Mouse (Mus musculus): ENCODE data around the gene Rabggta.

Gene Rabggta

DNA sequence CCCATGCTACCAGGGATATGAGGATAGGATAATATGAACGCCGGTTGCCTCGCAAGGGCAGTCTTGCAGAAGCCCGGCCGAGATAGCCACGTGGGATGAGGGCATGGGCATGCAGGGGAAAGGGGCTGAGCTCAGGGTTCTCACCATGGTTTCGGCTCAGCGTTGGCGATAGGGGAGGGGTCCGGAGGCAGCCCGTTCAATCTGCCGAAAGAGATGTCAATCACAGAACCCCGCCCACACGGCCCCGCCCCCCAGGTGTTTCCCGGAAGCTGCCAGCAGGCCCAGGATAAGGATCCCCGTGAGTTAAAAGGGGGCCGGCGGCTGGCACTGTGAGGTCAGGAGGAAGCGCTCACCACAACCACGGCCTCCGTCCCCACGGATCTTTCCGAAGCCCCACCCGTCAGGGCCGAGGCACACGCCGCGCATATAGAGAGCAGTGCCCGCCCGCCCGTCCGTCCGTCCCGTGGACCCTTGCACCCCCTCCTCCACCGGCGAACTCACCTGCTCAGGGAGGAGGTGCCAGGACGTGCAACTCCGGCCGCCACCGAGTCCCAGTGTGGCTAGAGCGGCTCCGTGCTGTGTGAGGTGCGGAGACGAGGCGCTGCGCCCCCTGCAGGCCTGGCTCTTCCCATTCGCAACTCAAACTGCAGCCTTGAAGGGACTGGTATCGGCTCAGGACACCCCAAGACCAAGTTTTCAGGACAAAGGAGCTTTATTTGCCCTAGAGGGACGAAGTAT is at the start of gene Rabggta:
Gene Rabggta, minus strand, starts transcription at position 564 of the 738 bp plus-strand sequence.
- peak; percentile 94 for DNase-seq (ENCODE audit: low read depth)

GRCm38 (mm10) chr14:55769087-55769703 is 47.1 kb upstream of the Rabggta start:
- DNase-seq (ENCODE audit: low read depth), result no peak

GRCm38 (mm10) chr14:55768555-55768954 is 46.5 kb upstream of the Rabggta start:
- peak; percentile 42 for DNase-seq (ENCODE audit: low read depth)

DNA sequence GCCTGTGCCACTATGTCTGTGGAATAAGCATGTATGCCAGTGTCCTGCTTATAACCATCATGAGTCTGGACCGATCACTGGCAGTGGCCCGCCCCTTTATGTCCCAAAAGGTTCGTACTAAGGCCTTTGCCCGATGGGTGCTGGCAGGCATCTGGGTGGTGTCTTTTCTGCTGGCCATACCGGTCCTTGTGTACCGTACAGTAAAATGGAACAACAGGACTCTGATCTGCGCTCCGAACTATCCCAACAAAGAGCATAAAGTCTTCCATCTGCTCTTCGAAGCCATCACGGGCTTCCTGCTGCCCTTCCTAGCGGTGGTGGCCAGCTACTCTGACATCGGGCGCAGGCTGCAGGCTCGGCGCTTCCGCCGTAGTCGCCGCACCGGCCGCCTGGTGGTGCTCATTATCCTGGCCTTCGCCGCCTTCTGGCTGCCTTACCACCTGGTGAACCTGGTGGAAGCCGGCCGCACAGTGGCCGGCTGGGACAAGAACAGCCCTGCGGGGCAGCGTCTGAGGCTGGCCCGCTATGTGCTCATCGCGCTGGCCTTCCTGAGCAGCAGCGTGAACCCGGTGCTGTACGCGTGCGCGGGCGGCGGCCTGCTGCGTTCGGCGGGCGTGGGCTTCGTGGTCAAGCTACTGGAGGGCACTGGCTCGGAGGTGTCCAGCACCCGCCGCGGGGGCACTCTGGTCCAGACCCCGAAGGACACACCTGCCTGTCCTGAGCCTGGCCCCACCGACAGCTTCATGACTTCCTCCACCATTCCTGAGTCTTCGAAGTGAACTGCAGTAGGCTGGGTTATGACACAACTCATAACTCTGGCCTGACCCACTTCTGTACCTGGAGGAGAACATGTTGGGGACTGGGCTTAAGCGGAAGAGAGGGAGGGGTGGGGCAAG is 45.7 kb upstream of the Rabggta start:
- no peak for DNase-seq (ENCODE audit: low read depth)

- DNase-seq (ENCODE audit: low read depth), result peak; percentile 57
Measured at GRCm38 (mm10) chr14:55765696-55766095, 43.6 kb upstream of the Rabggta start, which contains the start of gene Ltb4r1. TSS of gene Ltb4r1 (plus strand) at chr14:55765962.

- DNase-seq (ENCODE audit: low read depth), result peak; percentile 46
Measured at GRCm38 (mm10) chr14:55763166-55763565, 41.1 kb upstream of the Rabggta start.

DNA sequence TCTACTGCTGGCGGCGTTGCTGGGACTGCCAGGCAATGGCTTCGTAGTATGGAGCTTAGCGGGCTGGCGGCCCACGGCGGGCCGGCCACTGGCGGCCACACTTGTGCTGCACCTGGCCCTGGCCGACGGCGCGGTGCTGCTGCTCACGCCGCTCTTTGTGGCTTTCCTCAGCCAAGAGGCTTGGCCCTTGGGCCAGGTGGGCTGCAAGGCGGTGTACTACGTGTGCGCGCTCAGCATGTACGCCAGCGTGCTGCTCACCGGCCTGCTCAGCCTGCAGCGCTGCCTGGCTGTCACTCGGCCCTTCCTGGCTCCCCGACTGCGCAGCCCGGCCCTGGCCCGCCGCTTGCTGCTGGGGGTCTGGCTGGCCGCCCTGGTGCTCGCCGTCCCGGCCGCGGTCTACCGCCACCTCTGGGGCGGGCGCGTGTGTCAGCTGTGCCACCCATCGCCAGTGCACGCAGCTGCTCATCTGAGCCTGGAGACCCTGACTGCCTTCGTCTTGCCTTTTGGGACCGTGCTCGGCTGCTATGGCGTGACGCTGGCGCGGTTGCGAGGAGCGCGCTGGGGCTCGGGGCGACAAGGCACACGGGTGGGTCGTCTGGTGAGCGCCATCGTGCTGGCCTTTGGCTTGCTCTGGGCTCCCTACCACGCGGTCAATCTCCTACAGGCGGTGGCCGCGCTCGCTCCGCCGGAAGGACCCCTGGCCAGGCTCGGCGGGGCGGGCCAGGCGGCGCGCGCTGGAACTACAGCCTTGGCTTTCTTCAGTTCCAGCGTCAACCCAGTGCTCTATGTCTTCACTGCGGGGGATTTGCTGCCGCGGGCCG is 40.1 kb upstream of the Rabggta start:
- no peak for DNase-seq (ENCODE audit: low read depth)

DNA sequence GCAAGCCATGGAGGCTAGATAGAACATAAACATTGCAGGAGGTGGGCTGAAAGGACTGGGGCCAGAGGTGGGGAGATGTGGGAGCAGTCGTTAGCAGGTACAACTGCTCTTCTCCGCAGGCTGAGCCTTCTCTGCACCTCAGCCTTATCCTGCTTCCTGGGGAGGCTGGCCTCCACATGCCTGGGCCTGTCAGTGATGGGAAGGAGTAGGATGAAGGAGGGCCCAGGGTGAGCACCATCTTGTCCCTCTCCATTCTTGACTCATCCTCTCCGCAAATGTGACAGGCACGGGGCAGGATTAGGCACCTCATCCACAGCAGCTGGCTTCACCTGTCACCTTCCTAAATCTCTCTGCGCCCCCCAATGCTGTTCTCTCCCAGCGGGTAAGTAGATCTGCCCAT is 39.1 kb upstream of the Rabggta start, which contains the start of gene Ltb4r2:
Gene Ltb4r2, plus strand, starts transcription at position 266 of the 400 bp plus-strand sequence.
- DNase-seq (ENCODE audit: low read depth), result no peak

DNA sequence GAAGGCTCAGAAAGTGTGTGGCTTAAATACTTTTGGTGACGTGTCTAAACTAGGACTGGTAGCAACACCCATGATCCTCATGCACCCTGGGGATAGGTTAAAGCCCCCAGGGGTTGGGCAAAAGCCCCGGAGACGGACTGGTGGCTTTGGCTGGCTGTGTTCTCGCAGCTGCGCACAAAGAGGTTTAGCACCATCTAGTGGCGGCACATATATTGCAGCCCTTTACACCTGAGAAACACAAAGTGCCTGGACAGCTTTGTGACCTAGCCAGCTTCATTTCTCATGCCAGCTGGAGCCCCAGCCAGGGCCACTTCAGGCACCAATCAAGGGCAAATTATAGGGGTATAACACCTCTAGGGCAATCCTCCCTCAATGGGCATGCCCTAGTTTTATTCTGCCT is 38.1 kb upstream of the Rabggta start:
- DNase-seq (ENCODE audit: low read depth), result peak; percentile 81

DNA sequence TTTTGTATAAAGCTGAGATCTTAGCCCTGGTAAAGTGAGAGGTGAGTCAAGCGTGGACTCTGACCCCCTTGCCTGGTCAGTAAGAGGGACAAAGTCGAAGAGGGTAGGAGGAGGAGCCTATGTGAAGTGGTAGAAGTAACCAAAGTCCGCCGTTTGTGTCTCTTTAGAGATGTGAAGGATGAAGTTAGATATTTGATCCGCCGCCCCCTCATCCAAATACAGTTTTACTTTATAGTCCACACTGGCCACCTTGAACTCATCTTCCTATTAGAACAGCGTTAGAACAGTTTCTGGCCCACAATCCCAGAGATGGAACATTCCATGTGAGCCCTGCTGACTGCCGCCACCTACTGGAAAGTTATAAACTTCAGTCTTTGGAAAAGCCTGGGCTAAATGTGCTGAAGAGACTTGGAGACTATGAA is 36.3 kb upstream of the Rabggta start, which contains the start of gene Cideb:
Gene Cideb, minus strand, starts transcription at position 96 of the 422 bp plus-strand sequence.
- peak; percentile 79 for DNase-seq (ENCODE audit: low read depth)

- DNase-seq (ENCODE audit: low read depth), result peak; percentile 62
Measured at GRCm38 (mm10) chr14:55757566-55757965, 35.5 kb upstream of the Rabggta start.

- peak; percentile 52 for DNase-seq (ENCODE audit: low read depth)
Measured at GRCm38 (mm10) chr14:55747051-55747847, 25.2 kb upstream of the Rabggta start.

GRCm38 (mm10) chr14:55745861-55746237 is 23.8 kb upstream of the Rabggta start:
- no peak for DNase-seq (ENCODE audit: low read depth)

DNA sequence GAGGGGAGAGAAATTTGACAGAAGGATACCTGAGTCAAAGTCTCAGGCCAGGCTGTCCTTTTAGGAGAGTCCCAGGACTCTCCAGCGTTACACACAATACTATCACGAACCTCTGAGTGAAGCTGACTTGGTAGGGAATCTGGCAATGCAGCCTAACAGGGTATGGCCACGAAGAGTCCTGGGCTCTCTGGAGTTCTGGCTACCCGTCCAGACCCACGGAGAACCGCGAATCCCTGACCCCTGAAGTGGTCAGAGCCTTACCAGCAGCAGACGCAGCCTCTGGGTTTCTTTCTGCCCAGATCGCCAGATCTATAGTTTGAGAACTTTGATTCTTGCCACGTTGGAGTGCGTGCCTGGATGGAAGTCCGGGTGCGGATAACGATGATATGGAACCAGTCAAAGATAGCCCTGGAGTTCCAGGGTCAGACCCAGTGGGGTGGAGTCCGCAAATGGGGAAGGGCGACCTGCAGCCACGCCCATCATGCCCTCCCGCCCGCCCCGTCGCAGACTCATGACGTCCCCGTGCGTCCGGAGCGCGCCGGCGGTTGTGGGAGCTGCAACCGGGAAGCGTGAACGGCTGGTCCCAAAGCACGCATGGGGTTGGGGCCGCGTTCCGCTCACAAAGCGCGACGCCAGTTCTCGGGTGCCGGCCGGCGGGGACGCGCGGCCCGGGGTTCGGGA is 23.3 kb upstream of the Rabggta start, which contains the start of the genes Dhrs1 and Nop9:
Gene Dhrs1, minus strand, starts transcription at position 511 of the 681 bp plus-strand sequence.
Gene Nop9, plus strand, starts transcription at position 514 of the 681 bp plus-strand sequence.
- DNase-seq (ENCODE audit: low read depth), result peak; percentile 87

GRCm38 (mm10) chr14:55743711-55744110 is 21.6 kb upstream of the Rabggta start:
- DNase-seq (ENCODE audit: low read depth), result peak; percentile 79

- DNase-seq (ENCODE audit: low read depth), result peak; percentile 86
Measured at GRCm38 (mm10) chr14:55737086-55737687, 15.1 kb upstream of the Rabggta start.

GRCm38 (mm10) chr14:55735758-55736157 is 13.7 kb upstream of the Rabggta start:
- DNase-seq (ENCODE audit: low read depth), result no peak

DNA sequence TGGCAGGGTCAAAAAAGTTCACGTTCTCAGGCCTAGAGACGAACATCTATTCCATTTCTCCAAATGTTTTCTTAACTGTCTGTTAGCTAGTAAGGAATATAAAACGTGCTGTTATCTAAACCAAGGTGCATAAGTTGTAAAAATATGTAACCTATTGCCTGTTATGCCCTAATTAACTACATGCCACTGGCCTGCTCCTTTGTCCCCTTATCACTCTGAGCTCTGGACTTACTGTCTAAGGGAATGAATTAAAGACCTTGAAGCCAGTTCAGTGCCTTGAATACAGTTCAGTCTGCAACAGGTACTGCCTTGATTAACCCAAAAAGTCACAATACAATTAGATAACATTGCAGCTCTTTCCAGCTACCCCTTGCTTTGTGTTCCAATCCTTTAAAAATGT is 13.3 kb upstream of the Rabggta start:
- DNase-seq (ENCODE audit: low read depth), result no peak

DNA sequence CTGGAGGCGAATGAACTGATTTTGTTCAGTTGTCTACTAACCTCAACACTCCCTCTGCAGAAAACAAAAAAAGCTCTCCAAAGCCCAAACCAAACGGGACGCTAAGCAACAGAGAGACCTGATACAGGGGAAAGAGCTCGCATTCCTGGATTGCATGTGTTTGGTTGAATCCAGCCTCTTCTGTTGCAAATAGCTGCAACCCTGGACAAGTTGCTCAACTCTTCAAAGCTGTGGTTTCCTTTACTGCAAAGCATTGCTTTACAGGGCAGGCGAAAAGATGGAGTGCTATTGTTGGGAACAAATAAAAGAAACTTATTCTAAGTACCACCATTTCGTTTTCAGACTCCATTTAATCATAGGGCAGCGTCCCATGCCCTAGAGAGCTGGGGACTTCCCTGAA is 12.8 kb upstream of the Rabggta start:
- no peak for DNase-seq (ENCODE audit: low read depth)
